Mouse (Mus musculus) lung, postnatal 0 days (tissue): ENCODE results near the gene Scd2.

Source experiments
- CTCF ChIP-seq: IDR thresholded peaks from 2 replicates; pipeline ENCODE4 v1.5.1; 2016; ENCODE audit warnings: antibody characterized with exemption, mild to moderate bottlenecking
- EP300 ChIP-seq: IDR thresholded peaks from 2 replicates; pipeline ENCODE4 v1.6.1; 2016; ENCODE audit warnings: antibody characterized with exemption, mild to moderate bottlenecking, control low read depth

DNA sequence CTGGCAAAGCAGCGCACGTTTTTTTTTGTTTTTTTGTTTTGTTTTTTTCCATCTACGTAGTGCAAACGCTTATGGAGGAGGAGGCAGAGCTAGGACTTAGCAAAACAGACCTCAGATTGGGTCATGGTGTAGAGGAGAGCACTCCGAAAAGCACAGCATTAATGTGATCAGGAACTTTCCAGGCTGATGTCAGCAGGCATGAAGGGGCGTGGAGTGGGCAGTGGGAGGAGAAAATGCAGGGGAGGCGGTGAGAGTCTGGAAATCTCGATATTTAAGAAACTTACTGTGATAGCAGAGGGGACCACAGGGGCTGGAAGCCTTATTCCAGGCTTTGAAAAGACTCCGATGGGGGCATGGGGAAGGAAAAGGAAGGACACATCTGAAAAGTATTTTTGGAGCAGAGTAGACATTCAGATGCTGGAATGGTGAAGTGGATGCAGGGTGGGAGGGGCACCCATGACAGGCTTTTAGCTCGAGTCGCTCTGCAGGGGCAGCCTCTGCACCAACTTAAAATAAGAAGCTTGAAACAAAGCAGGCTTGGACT is 21.5 kb downstream of the Scd2 start:
- TF ChIP-seq CTCF (no peak), EP300 (no peak)
